Mouse (Mus musculus): Measurements from ENCODE around the gene Gm37240.

- TF ChIP-seq POLR2A (IDR thresholded peaks at IDR 0.05; ENCODE audit: borderline replicate concordance, insufficient read depth, low read length) (no peak), CTCF (IDR thresholded peaks at IDR 0.05; ENCODE audit: borderline replicate concordance, insufficient read depth, low read depth, low read length) (no peak)
Observed at GRCm38 (mm10) chr3:85764937-85765337, 122.4 kb downstream of the Gm37240 start.
